Mouse (Mus musculus): ENCODE data around the gene Tcaf2. TPM values are rescaled to one million over a fixed set of nuclear protein-coding genes. Genes with fewer than 3 reads are reported as not detected.

Tcaf2 gene
- under 1 TPM; 0.46 to 0.83 TPM for total RNA-seq (2021)

GRCm38 (mm10) chr6:42644912-42645549 is at the start of gene Tcaf2:
Tcaf2 (minus strand) TSS chr6:42645254.
- intact Hi-C loops (cut with DNase I), result no loop called here
- peak; percentile 35 to 38 for DNase-seq (ENCODE audit: low spot score in 2 of 2)

GRCm38 (mm10) chr6:42692517-42693190 is 47.6 kb upstream of the Tcaf2 start:
- DNase-seq (ENCODE audit: low spot score in 2 of 2), result peak; percentile 83 to 94
- intact Hi-C loops (cut with DNase I), result loop anchor here (2.0 kb wide), 1 partner anchor 16 kb away; no protein-coding TSS in a partner anchor

- intact Hi-C loops (cut with DNase I), result loop anchor here (2.0 kb wide), 1 partner anchor 17 kb away; no protein-coding TSS in a partner anchor
- peak; percentile 65 to 83 for DNase-seq (ENCODE audit: low spot score in 2 of 2)
Observed at GRCm38 (mm10) chr6:42692154-42692516, 47.1 kb upstream of the Tcaf2 start.

GRCm38 (mm10) chr6:42689761-42690160 is 44.7 kb upstream of the Tcaf2 start:
- DNase-seq (ENCODE audit: low spot score in 2 of 2), result no peak
- intact Hi-C loops (cut with DNase I), result no loop called here

GRCm38 (mm10) chr6:42687907-42688306 is 42.9 kb upstream of the Tcaf2 start:
- intact Hi-C loops (cut with DNase I), result no loop called here
- no peak for DNase-seq (ENCODE audit: low spot score in 2 of 2)

GRCm38 (mm10) chr6:42680077-42680476 is 35.0 kb upstream of the Tcaf2 start:
- DNase-seq (ENCODE audit: low spot score in 2 of 2), result peak in 1 of 2 experiments; percentile 81
- intact Hi-C loops (cut with DNase I), result no loop called here

- no peak for DNase-seq (ENCODE audit: low spot score in 2 of 2)
- intact Hi-C loops (cut with DNase I), result no loop called here
Observed at GRCm38 (mm10) chr6:42676011-42676410, 31.0 kb upstream of the Tcaf2 start.

GRCm38 (mm10) chr6:42671767-42672166 is 26.7 kb upstream of the Tcaf2 start:
- DNase-seq (ENCODE audit: low spot score in 2 of 2), result no peak
- intact Hi-C loops (cut with DNase I), result no loop called here

GRCm38 (mm10) chr6:42667722-42668121 is 22.7 kb upstream of the Tcaf2 start:
- intact Hi-C loops (cut with DNase I), result no loop called here
- no peak for DNase-seq (ENCODE audit: low spot score in 2 of 2)

- DNase-seq (ENCODE audit: low spot score in 2 of 2), result peak in 1 of 2 experiments; percentile 36
- intact Hi-C loops (cut with DNase I), result no loop called here
Observed at GRCm38 (mm10) chr6:42661739-42662138, 16.7 kb upstream of the Tcaf2 start.

GRCm38 (mm10) chr6:42634393-42634792 is 10.7 kb downstream of the Tcaf2 start:
- intact Hi-C loops (cut with DNase I), result loop anchor here (10.0 kb wide), 1 partner anchor 660 kb away; no protein-coding TSS in a partner anchor
- DNase-seq (ENCODE audit: low spot score in 2 of 2), result no peak

GRCm38 (mm10) chr6:42631395-42631794 is 13.7 kb downstream of the Tcaf2 start:
- intact Hi-C loops (cut with DNase I), result loop anchor here (10.0 kb wide), 1 partner anchor 663 kb away; no protein-coding TSS in a partner anchor
- no peak for DNase-seq (ENCODE audit: low spot score in 2 of 2)

GRCm38 (mm10) chr6:42616904-42617303 is 28.1 kb downstream of the Tcaf2 start:
- intact Hi-C loops (cut with DNase I), result loop anchor here (10.0 kb wide), 1 partner anchor 248 kb away; no protein-coding TSS in a partner anchor
- no peak for DNase-seq (ENCODE audit: low spot score in 2 of 2)

- DNase-seq (ENCODE audit: low spot score in 2 of 2), result peak; percentile 3 to 9
- intact Hi-C loops (cut with DNase I), result loop anchor here (10.0 kb wide), 1 partner anchor 253 kb away; no protein-coding TSS in a partner anchor
Observed at GRCm38 (mm10) chr6:42612218-42612617, 32.8 kb downstream of the Tcaf2 start.

GRCm38 (mm10) chr6:42610954-42611522 is 34.0 kb downstream of the Tcaf2 start:
- intact Hi-C loops (cut with DNase I), result loop anchor here (10.0 kb wide), 1 partner anchor 254 kb away; no protein-coding TSS in a partner anchor
- no peak for DNase-seq (ENCODE audit: low spot score in 2 of 2)

- intact Hi-C loops (cut with DNase I), result no loop called here
- no peak for DNase-seq (ENCODE audit: low spot score in 2 of 2)
Observed at GRCm38 (mm10) chr6:42597592-42597991, 47.5 kb downstream of the Tcaf2 start, which contains the start of gene Tcaf3. Tcaf3 (minus strand) TSS chr6:42597692.

GRCm38 (mm10) chr6:42593138-42593882 is 51.7 kb downstream of the Tcaf2 start:
- DNase-seq (ENCODE audit: low spot score in 2 of 2), result no peak
- intact Hi-C loops (cut with DNase I), result no loop called here

- no peak for DNase-seq (ENCODE audit: low spot score in 2 of 2)
- intact Hi-C loops (cut with DNase I), result no loop called here
Observed at GRCm38 (mm10) chr6:42586569-42586968, 58.5 kb downstream of the Tcaf2 start.

- peak; percentile 58 to 66 for DNase-seq (ENCODE audit: low spot score in 2 of 2)
- intact Hi-C loops (cut with DNase I), result loop anchor here (2.0 to 5.0 kb wide), 4 partner anchors 201 to 821 kb away; partner anchors contain the start of gene Fam131b
Observed at GRCm38 (mm10) chr6:42583488-42583872, 61.6 kb downstream of the Tcaf2 start.

Measured in left cerebral cortex, postnatal 25 days (tissue).